Mouse (Mus musculus): ENCODE data around the gene Slc50a1. TPM values are rescaled to one million over a fixed set of nuclear protein-coding genes. Genes with fewer than 3 reads are reported as not detected.

Slc50a1 gene
- polyA plus RNA-seq, 1 experiment from 2014 or later = 74.4 TPM

GRCm38 (mm10) chr3:89227307-89228179, 42.8 kb downstream of the Slc50a1 start:
- H3K9me3 ChIP-seq = no peaks in the 10 kb centered on the region
- peak overlapping the region; percentile 82 for H3K4me2 ChIP-seq
- peak overlapping the region; percentile 60 for H3K27ac ChIP-seq
- WGBS = 4% methylated on average over 41 of the region's 41 CpGs
- ATAC-seq (ENCODE audit: insufficient read depth, low FRiP score, low read depth) = peak; percentile 74
- H3K27me3 ChIP-seq (replicated peaks) = no peaks in the 10 kb centered on the region
- peak overlapping the region; percentile 46 for H3K4me3 ChIP-seq (replicated peaks)
- peaks cover 27% of the 10 kb centered on the region for H3K4me1 ChIP-seq
- no peaks in the 10 kb centered on the region for H3K36me3 ChIP-seq
- H3K9ac ChIP-seq = no peak overlapping the region

- Histone ChIP-seq H3K4me3 (replicated peaks) (peak within 1 kb of the TSS; percentile 46), H3K9me3 (no peaks in the 10 kb centered on the region), H3K36me3 (no peaks in the 10 kb centered on the region), H3K27me3 (replicated peaks) (no peaks in the 10 kb centered on the region), H3K4me1 (peaks cover 27% of the 10 kb centered on the region), H3K4me2 (peak within 1 kb of the TSS; percentile 82), H3K9ac (no peak within 1 kb of the TSS), H3K27ac (peak within 1 kb of the TSS; percentile 60)
- ATAC-seq (ENCODE audit: insufficient read depth, low FRiP score, low read depth) = peak; percentile 4; the same call in 1 of the 2 replicates
- WGBS = 4% methylated on average over 20 of the region's 21 CpGs
These were observed 43.5 kb downstream of the Slc50a1 start, which contains the start of gene Mtx1 for GRCm38 (mm10) chr3:89226900-89227299. Mtx1 (minus strand) TSS chr3:89227088.

GRCm38 (mm10) chr3:89226361-89226760, 44.0 kb downstream of the Slc50a1 start:
- no peak for ATAC-seq (ENCODE audit: insufficient read depth, low FRiP score, low read depth)
- no peaks in the 10 kb centered on the region for H3K9me3 ChIP-seq
- H3K27ac ChIP-seq = no peak overlapping the region
- no peak overlapping the region; the same call in 1 of the 2 replicates for H3K4me3 ChIP-seq (replicated peaks)
- H3K36me3 ChIP-seq = no peaks in the 10 kb centered on the region
- 39% methylated on average over 11 of the region's 11 CpGs for WGBS
- no peak overlapping the region for H3K9ac ChIP-seq
- H3K4me1 ChIP-seq = peaks cover 27% of the 10 kb centered on the region
- peak overlapping the region; percentile 82 for H3K4me2 ChIP-seq
- no peaks in the 10 kb centered on the region for H3K27me3 ChIP-seq (replicated peaks)

- Histone ChIP-seq H3K27me3 (replicated peaks) (no peaks in the 10 kb centered on the region), H3K4me1 (peaks cover 27% of the 10 kb centered on the region), H3K4me3 (replicated peaks) (no peak overlapping the region), H3K9ac (no peak overlapping the region), H3K27ac (no peak overlapping the region), H3K4me2 (peak overlapping the region; percentile 82; the same call in 1 of the 2 replicates), H3K9me3 (no peaks in the 10 kb centered on the region), H3K36me3 (no peaks in the 10 kb centered on the region)
- 39% methylated on average over 4 of the region's 4 CpGs for WGBS
- ATAC-seq (ENCODE audit: insufficient read depth, low FRiP score, low read depth) = no peak
These were observed 44.5 kb downstream of the Slc50a1 start for GRCm38 (mm10) chr3:89225918-89226317.

- Histone ChIP-seq H3K27me3 (replicated peaks) (no peaks in the 10 kb centered on the region), H3K27ac (no peak overlapping the region), H3K4me3 (replicated peaks) (no peak overlapping the region), H3K4me2 (no peak overlapping the region), H3K4me1 (peaks cover 27% of the 10 kb centered on the region), H3K36me3 (no peaks in the 10 kb centered on the region), H3K9me3 (no peaks in the 10 kb centered on the region), H3K9ac (no peak overlapping the region)
- no peak for ATAC-seq (ENCODE audit: insufficient read depth, low FRiP score, low read depth)
- WGBS = 54% methylated on average over 12 of the region's 12 CpGs
These were observed 45.0 kb downstream of the Slc50a1 start for GRCm38 (mm10) chr3:89225321-89225815.

DNA sequence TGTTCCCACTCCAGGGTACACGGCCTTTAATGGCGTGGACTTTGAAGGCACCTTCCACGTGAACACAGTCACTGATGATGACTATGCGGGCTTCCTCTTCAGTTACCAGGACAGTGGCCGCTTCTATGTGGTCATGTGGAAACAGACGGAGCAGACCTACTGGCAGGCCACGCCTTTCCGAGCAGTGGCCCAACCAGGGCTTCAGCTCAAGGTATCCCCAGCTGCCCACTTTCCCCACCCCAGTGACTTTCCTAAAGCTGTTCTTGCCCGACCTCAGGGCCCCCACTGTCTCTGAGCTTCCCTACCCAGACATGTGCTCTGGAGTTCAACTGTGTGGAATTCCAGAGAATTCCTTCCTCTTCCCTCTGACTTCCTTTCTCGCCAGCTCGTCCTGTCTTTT, 45.6 kb downstream of the Slc50a1 start:
- H3K36me3 ChIP-seq = no peaks in the 10 kb centered on the region
- H3K4me2 ChIP-seq = no peak overlapping the region
- no peak overlapping the region for H3K9ac ChIP-seq
- H3K4me3 ChIP-seq (replicated peaks) = no peak overlapping the region
- H3K27ac ChIP-seq = no peak overlapping the region
- no peaks in the 10 kb centered on the region for H3K27me3 ChIP-seq (replicated peaks)
- H3K9me3 ChIP-seq = no peaks in the 10 kb centered on the region
- peaks cover 27% of the 10 kb centered on the region for H3K4me1 ChIP-seq
- WGBS = 73% methylated on average over 11 of the region's 11 CpGs
- ATAC-seq (ENCODE audit: insufficient read depth, low FRiP score, low read depth) = no peak

- 74% methylated on average over 5 of the region's 5 CpGs for WGBS
- Histone ChIP-seq H3K9me3 (no peaks in the 10 kb centered on the region), H3K9ac (no peak overlapping the region), H3K27ac (no peak overlapping the region), H3K4me2 (no peak overlapping the region), H3K36me3 (no peaks in the 10 kb centered on the region), H3K4me1 (peaks cover 6% of the 10 kb centered on the region; the same call in 1 of the 2 replicates), H3K27me3 (replicated peaks) (no peaks in the 10 kb centered on the region), H3K4me3 (replicated peaks) (no peak overlapping the region)
- no peak for ATAC-seq (ENCODE audit: insufficient read depth, low FRiP score, low read depth)
These were observed 49.2 kb downstream of the Slc50a1 start for GRCm38 (mm10) chr3:89221167-89221566.

GRCm38 (mm10) chr3:89219546-89219945, 50.8 kb downstream of the Slc50a1 start:
- WGBS = 34% methylated on average over 8 of the region's 8 CpGs
- Histone ChIP-seq H3K4me1 (peaks cover 13% of the 10 kb centered on the region), H3K4me3 (replicated peaks) (no peak overlapping the region), H3K36me3 (no peaks in the 10 kb centered on the region), H3K27ac (no peak overlapping the region), H3K27me3 (replicated peaks) (no peaks in the 10 kb centered on the region), H3K4me2 (no peak overlapping the region), H3K9ac (no peak overlapping the region), H3K9me3 (no peaks in the 10 kb centered on the region)
- no peak for ATAC-seq (ENCODE audit: insufficient read depth, low FRiP score, low read depth)

- no peak overlapping the region for H3K27ac ChIP-seq
- ATAC-seq (ENCODE audit: insufficient read depth, low FRiP score, low read depth) = no peak
- no peaks in the 10 kb centered on the region for H3K36me3 ChIP-seq
- H3K27me3 ChIP-seq (replicated peaks) = no peaks in the 10 kb centered on the region
- peaks cover 13% of the 10 kb centered on the region for H3K4me1 ChIP-seq
- 86% methylated on average over 1 of the region's 1 CpGs for WGBS
- H3K9ac ChIP-seq = no peak overlapping the region
- no peak overlapping the region for H3K4me3 ChIP-seq (replicated peaks)
- no peak overlapping the region for H3K4me2 ChIP-seq
- H3K9me3 ChIP-seq = no peaks in the 10 kb centered on the region
These were observed 52.1 kb downstream of the Slc50a1 start for GRCm38 (mm10) chr3:89218271-89218670.

MicroRNAs encoded within 50 kb of the gene (microRNA counts, 519-probe panel; counts per million panel counts)
- microRNA mmu-miR-92b = not detected

Small RNA genes within 50 kb of the gene (microRNA-seq; reads per million reads assigned to microRNA genes)
- 214 reads per million, percentile 60 among the genes with 10 or more reads in this experiment for gene Mir92b

Other genes starting within 250 kb of the Slc50a1 start
- 20.3 and 21.0 TPM in 2 replicates for gene Rusc1, start 177.3 kb downstream of the Slc50a1 start, polyA plus RNA-seq (2015; fragmentation: Nextera tagmentation; extraction: Ambion mirVana)
- gene Gm43738, start 169.5 kb downstream of the Slc50a1 start, polyA plus RNA-seq (2015; fragmentation: Nextera tagmentation; extraction: Ambion mirVana) = not detected in 2 replicates
- 324 and 331 TPM in 2 replicates for gene Fdps, start 168.6 kb downstream of the Slc50a1 start, polyA plus RNA-seq (2015; fragmentation: Nextera tagmentation; extraction: Ambion mirVana)
- 16.4 and 19.9 TPM in 2 replicates for gene Pklr, start 134.4 kb downstream of the Slc50a1 start, polyA plus RNA-seq (2015; fragmentation: Nextera tagmentation; extraction: Ambion mirVana)
- gene Hcn3, start 110.4 kb downstream of the Slc50a1 start, polyA plus RNA-seq (2015; fragmentation: Nextera tagmentation; extraction: Ambion mirVana) = 2.4 and 2.6 TPM in 2 replicates
- 26.3 and 26.7 TPM in 2 replicates for gene Clk2, start 105.8 kb downstream of the Slc50a1 start, polyA plus RNA-seq (2015; fragmentation: Nextera tagmentation; extraction: Ambion mirVana)
- gene Scamp3, start 93.1 kb downstream of the Slc50a1 start, polyA plus RNA-seq (2015; fragmentation: Nextera tagmentation; extraction: Ambion mirVana) = 103 and 106 TPM in 2 replicates
- gene Fam189b, start 87.4 kb downstream of the Slc50a1 start, polyA plus RNA-seq (2015; fragmentation: Nextera tagmentation; extraction: Ambion mirVana) = 21.1 and 22.1 TPM in 2 replicates
- 40.1 and 41.2 TPM in 2 replicates for gene Gba, start 67.6 kb downstream of the Slc50a1 start, polyA plus RNA-seq (2015; fragmentation: Nextera tagmentation; extraction: Ambion mirVana)
- gene Thbs3, start 55.4 kb downstream of the Slc50a1 start, polyA plus RNA-seq (2015; fragmentation: Nextera tagmentation; extraction: Ambion mirVana) = 29.0 and 29.2 TPM in 2 replicates
- gene Mtx1, start 43.5 kb downstream of the Slc50a1 start, polyA plus RNA-seq (2015; fragmentation: Nextera tagmentation; extraction: Ambion mirVana) = 197 and 199 TPM in 2 replicates
- gene Muc1, start 41.5 kb downstream of the Slc50a1 start, polyA plus RNA-seq (2015; fragmentation: Nextera tagmentation; extraction: Ambion mirVana) = 64.2 and 89.1 TPM in 2 replicates
- 374 and 406 TPM in 2 replicates for gene Krtcap2, start 24.6 kb downstream of the Slc50a1 start, polyA plus RNA-seq (2015; fragmentation: Nextera tagmentation; extraction: Ambion mirVana)
- 4.6 and 5.9 TPM in 2 replicates for gene Trim46, start 24.3 kb downstream of the Slc50a1 start, polyA plus RNA-seq (2015; fragmentation: Nextera tagmentation; extraction: Ambion mirVana)
- 129 and 132 TPM in 2 replicates for gene Dpm3, start 11.2 kb downstream of the Slc50a1 start, polyA plus RNA-seq (2015; fragmentation: Nextera tagmentation; extraction: Ambion mirVana)
- 41.4 and 46.1 TPM in 2 replicates for gene Efna1, start 10.6 kb upstream of the Slc50a1 start, polyA plus RNA-seq (2015; fragmentation: Nextera tagmentation; extraction: Ambion mirVana)
- gene Efna3, start 52.4 kb upstream of the Slc50a1 start, polyA plus RNA-seq (2015; fragmentation: Nextera tagmentation; extraction: Ambion mirVana) = 9.5 and 9.6 TPM in 2 replicates
- gene Efna4, start 67.5 kb upstream of the Slc50a1 start, polyA plus RNA-seq (2015; fragmentation: Nextera tagmentation; extraction: Ambion mirVana) = 17.9 and 19.4 TPM in 2 replicates
- 44.7 and 53.2 TPM in 2 replicates for gene Adam15, start 79.4 kb upstream of the Slc50a1 start, polyA plus RNA-seq (2015; fragmentation: Nextera tagmentation; extraction: Ambion mirVana)
- gene Dcst2, start 91.4 kb upstream of the Slc50a1 start, polyA plus RNA-seq (2015; fragmentation: Nextera tagmentation; extraction: Ambion mirVana) = 0.30 and 0.67 TPM in 2 replicates
- 0.30 and 0.52 TPM in 2 replicates for gene Dcst1, start 94.7 kb upstream of the Slc50a1 start, polyA plus RNA-seq (2015; fragmentation: Nextera tagmentation; extraction: Ambion mirVana)
- 7.8 and 7.9 TPM in 2 replicates for gene Zbtb7b, start 124.2 kb upstream of the Slc50a1 start, polyA plus RNA-seq (2015; fragmentation: Nextera tagmentation; extraction: Ambion mirVana)
- not detected in 2 replicates for gene Lenep, start 132.2 kb upstream of the Slc50a1 start, polyA plus RNA-seq (2015; fragmentation: Nextera tagmentation; extraction: Ambion mirVana)
- 23.6 and 29.4 TPM in 2 replicates for gene Flad1, start 141.3 kb upstream of the Slc50a1 start, polyA plus RNA-seq (2015; fragmentation: Nextera tagmentation; extraction: Ambion mirVana)
- 409 and 450 TPM in 2 replicates for gene Cks1b, start 147.8 kb upstream of the Slc50a1 start, polyA plus RNA-seq (2015; fragmentation: Nextera tagmentation; extraction: Ambion mirVana)
- 84.6 and 103 TPM in 2 replicates for gene Shc1, start 147.9 kb upstream of the Slc50a1 start, polyA plus RNA-seq (2015; fragmentation: Nextera tagmentation; extraction: Ambion mirVana)
- gene Pygo2, start 159.6 kb upstream of the Slc50a1 start, polyA plus RNA-seq (2015; fragmentation: Nextera tagmentation; extraction: Ambion mirVana) = 35.1 and 37.1 TPM in 2 replicates
- gene Pbxip1, start 166.1 kb upstream of the Slc50a1 start, polyA plus RNA-seq (2015; fragmentation: Nextera tagmentation; extraction: Ambion mirVana) = 39.9 and 40.1 TPM in 2 replicates
- gene Pmvk, start 184.0 kb upstream of the Slc50a1 start, polyA plus RNA-seq (2015; fragmentation: Nextera tagmentation; extraction: Ambion mirVana) = 55.3 and 60.1 TPM in 2 replicates
- gene Kcnn3, start 249.6 kb upstream of the Slc50a1 start, polyA plus RNA-seq (2015; fragmentation: Nextera tagmentation; extraction: Ambion mirVana) = 4.5 and 5.4 TPM in 2 replicates